Mouse (Mus musculus) C2C12 (cell line): Measurements from ENCODE around the gene Katnbl1. TPM values are rescaled to one million over a fixed set of nuclear protein-coding genes. Genes with fewer than 3 reads are reported as not detected.
A peak's percentile ranks its signal among the peaks of the same experiment; 100 is the strongest.

Experiments
- H3K27me3 ChIP-seq: one replicate; pipeline ENCODE4 v1.6.1; 2011; ENCODE audit not compliant: control insufficient read depth, insufficient read depth, insufficient read length
- H3K36me3 ChIP-seq: one replicate; pipeline ENCODE4 v1.6.1; 2011; ENCODE audit not compliant: control insufficient read depth, insufficient read depth
- H3K4me3 ChIP-seq: one replicate; pipeline ENCODE4 v1.5.1; 2011; ENCODE audit warnings: mild to moderate bottlenecking, control low read depth; ENCODE audit not compliant: poor library complexity, insufficient read depth, severe bottlenecking
- H3K79me2 ChIP-seq: one replicate; pipeline ENCODE4 v1.6.1; 2011; ENCODE audit not compliant: control insufficient read depth, insufficient read depth
- H3K79me3 ChIP-seq: one replicate; pipeline ENCODE4 v1.6.1; 2011; ENCODE audit warnings: low read depth, control low read depth
- H3ac ChIP-seq: one replicate; pipeline ENCODE3; 2011; ENCODE audit warnings: low read depth; ENCODE audit not compliant: control insufficient read depth, insufficient read length
- CEBPB ChIP-seq: IDR thresholded peaks from one replicate; pipeline ENCODE4 v1.6.1; 2011; ENCODE audit warnings: low read depth, mild to moderate bottlenecking, control low read depth, moderate library complexity
- CTCF ChIP-seq: IDR thresholded peaks from one replicate; pipeline ENCODE4 v1.5.1; 2011; ENCODE audit not compliant: control insufficient read depth, insufficient read depth, insufficient read length
- FOSL1 ChIP-seq: IDR thresholded peaks from one replicate; pipeline ENCODE4 v1.8.0; 2011; ENCODE audit warnings: mild to moderate bottlenecking, low read length; ENCODE audit not compliant: poor library complexity, insufficient read depth, severe bottlenecking
- MAX ChIP-seq: IDR thresholded peaks from one replicate; pipeline ENCODE4 v1.6.1; 2011; ENCODE audit warnings: mild to moderate bottlenecking, control low read depth
- MYOD1 ChIP-seq: IDR thresholded peaks from one replicate; pipeline ENCODE4 v1.6.1; 2011; ENCODE audit warnings: low read depth; ENCODE audit not compliant: control insufficient read depth, insufficient read length
- MYOG ChIP-seq: IDR thresholded peaks from one replicate; pipeline ENCODE4 v1.6.1; 2011; ENCODE audit not compliant: control insufficient read depth, insufficient read length; ENCODE audit errors: extremely low read depth
- USF1 ChIP-seq: IDR thresholded peaks from one replicate; pipeline ENCODE4 v1.6.1; 2011; ENCODE audit warnings: low read depth, mild to moderate bottlenecking, control low read depth, moderate library complexity
- polyA plus RNA-seq: library from polyadenylated mRNA; unstranded; fragments of >200 nt; fragmentation: generic; extraction: Trizol; gene quantifications from one replicate; pipeline ENCODE4 v1.2.1, GENCODE M21; 2012; ENCODE audit warnings: missing spikeins

Katnbl1 gene
- polyA plus RNA-seq, 1 experiment = 13.3 TPM

DNA sequence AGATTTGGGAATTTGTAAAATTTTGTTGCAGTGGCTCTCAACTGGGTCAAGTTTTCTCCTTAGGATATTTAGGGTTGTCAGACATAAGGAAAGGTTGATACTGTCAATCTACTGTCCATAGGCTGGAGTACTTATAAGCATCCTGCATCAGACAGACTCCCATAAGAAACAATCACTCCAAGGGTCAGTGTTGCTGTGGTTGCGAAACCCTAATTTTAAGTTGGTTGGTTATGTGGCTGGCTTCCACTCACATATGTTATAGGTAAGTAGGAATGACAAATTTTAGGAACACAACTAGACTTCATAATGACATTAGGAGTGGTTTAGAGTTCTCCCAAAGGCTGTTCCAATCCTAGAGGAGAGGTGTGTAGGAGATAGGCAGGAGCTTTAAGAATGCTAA, 2.2 kb downstream of the Katnbl1 start:
- no peak overlapping the region for H3ac ChIP-seq
- no peak overlapping the region for H3K4me3 ChIP-seq
- H3K36me3 ChIP-seq = no peaks in the 10 kb centered on the region
- TF ChIP-seq MAX (no peak), USF1 (no peak), CEBPB (peak; percentile 57), MYOD1 (no peak)
- peaks cover 63% of the 10 kb centered on the region for H3K79me3 ChIP-seq
- no peaks in the 10 kb centered on the region for H3K27me3 ChIP-seq
- peaks cover 71% of the 10 kb centered on the region for H3K79me2 ChIP-seq

GRCm38 (mm10) chr2:112390843-112391242, 11.8 kb downstream of the Katnbl1 start:
- no peak overlapping the region for H3K4me3 ChIP-seq
- H3K36me3 ChIP-seq = no peaks in the 10 kb centered on the region
- H3K27me3 ChIP-seq = no peaks in the 10 kb centered on the region
- TF ChIP-seq USF1 = no peak
- TF ChIP-seq MYOG = no peak
- TF ChIP-seq FOSL1 = no peak
- TF ChIP-seq CTCF = no peak
- no peak for TF ChIP-seq MYOD1
- no peak for TF ChIP-seq MAX
- no peak for TF ChIP-seq CEBPB
- peaks cover 92% of the 10 kb centered on the region for H3K79me3 ChIP-seq
- H3ac ChIP-seq = no peak overlapping the region
- H3K79me2 ChIP-seq = peaks cover 100% of the 10 kb centered on the region

GRCm38 (mm10) chr2:112391346-112392000, 12.5 kb downstream of the Katnbl1 start:
- Histone ChIP-seq H3K79me2 (peaks cover 100% of the 10 kb centered on the region), H3ac (no peak overlapping the region), H3K4me3 (no peak overlapping the region), H3K27me3 (no peaks in the 10 kb centered on the region), H3K79me3 (peaks cover 92% of the 10 kb centered on the region), H3K36me3 (no peaks in the 10 kb centered on the region)
- TF ChIP-seq USF1 (no peak), FOSL1 (no peak), CTCF (no peak), CEBPB (no peak), MAX (no peak), MYOG (no peak), MYOD1 (no peak)

- H3ac ChIP-seq = no peak overlapping the region
- TF ChIP-seq MAX (no peak), CTCF (no peak), USF1 (no peak), MYOD1 (no peak), FOSL1 (no peak), CEBPB (no peak), MYOG (no peak)
- no peak overlapping the region for H3K4me3 ChIP-seq
- H3K27me3 ChIP-seq = no peaks in the 10 kb centered on the region
- peaks cover 100% of the 10 kb centered on the region for H3K79me2 ChIP-seq
- peaks cover 92% of the 10 kb centered on the region for H3K79me3 ChIP-seq
- no peaks in the 10 kb centered on the region for H3K36me3 ChIP-seq
Measured at GRCm38 (mm10) chr2:112392689-112393088, 13.7 kb downstream of the Katnbl1 start.

DNA sequence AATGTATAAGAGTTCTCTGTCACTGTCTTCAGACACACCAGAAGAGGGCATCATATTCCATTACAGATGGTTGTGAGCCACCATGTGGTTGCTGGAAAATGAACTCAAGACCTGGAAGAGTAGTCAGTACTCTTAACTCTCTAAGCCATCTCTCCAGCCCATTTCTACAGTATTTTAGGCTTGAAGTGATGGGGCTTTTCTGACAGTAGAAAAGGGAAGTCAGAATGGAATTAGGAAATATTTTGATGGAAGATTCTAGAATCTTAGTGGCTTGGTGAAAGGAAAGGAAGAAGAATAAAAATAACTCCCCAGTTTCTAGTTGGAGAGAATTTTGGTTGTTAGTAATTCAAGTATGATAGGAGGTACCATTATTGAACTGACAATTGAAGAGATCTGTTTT, 14.9 kb downstream of the Katnbl1 start:
- no peaks in the 10 kb centered on the region for H3K36me3 ChIP-seq
- no peak for TF ChIP-seq CEBPB
- TF ChIP-seq MAX = no peak
- no peak for TF ChIP-seq MYOD1
- no peak for TF ChIP-seq USF1
- TF ChIP-seq MYOG = no peak
- no peak for TF ChIP-seq CTCF
- no peak for TF ChIP-seq FOSL1
- H3K4me3 ChIP-seq = no peak overlapping the region
- H3K79me3 ChIP-seq = peaks cover 89% of the 10 kb centered on the region
- no peaks in the 10 kb centered on the region for H3K27me3 ChIP-seq
- H3ac ChIP-seq = no peak overlapping the region
- H3K79me2 ChIP-seq = peaks cover 100% of the 10 kb centered on the region

GRCm38 (mm10) chr2:112396649-112397048, 17.6 kb downstream of the Katnbl1 start:
- no peak for TF ChIP-seq USF1
- TF ChIP-seq CTCF = no peak
- TF ChIP-seq MAX = no peak
- TF ChIP-seq MYOD1 = no peak
- TF ChIP-seq MYOG = no peak
- H3K79me2 ChIP-seq = peaks cover 100% of the 10 kb centered on the region
- no peak overlapping the region for H3K4me3 ChIP-seq
- H3K79me3 ChIP-seq = peaks cover 84% of the 10 kb centered on the region
- H3ac ChIP-seq = no peak overlapping the region
- no peaks in the 10 kb centered on the region for H3K36me3 ChIP-seq
- H3K27me3 ChIP-seq = no peaks in the 10 kb centered on the region
